Mouse (Mus musculus) CH12.LX (cell line): ENCODE data around the gene Ifitm1. TPM values are rescaled to one million over a fixed set of nuclear protein-coding genes. Genes with fewer than 3 reads are reported as not detected.

ENCODE experiments used
- DNase-seq: peaks from one replicate; pipeline ENCODE4 v3.0.0-alpha.2; 2013; ENCODE audit errors: extremely low read depth
- H3K27ac ChIP-seq: 2 replicates; pipeline ENCODE4 v1.5.1; 2012; ENCODE audit warnings: low read depth, mild to moderate bottlenecking, control low read depth, moderate library complexity; ENCODE audit not compliant: insufficient read depth
- H3K27me3 ChIP-seq: replicated peaks from 2 replicates; pipeline ENCODE3; 2012; ENCODE audit warnings: inconsistent platforms
- H3K36me3 ChIP-seq, 2 experiments: replicated peaks in 1 of 2; 2 replicates each; pipeline versions ENCODE3 to v1.6.1; 2012; ENCODE audit warnings: inconsistent platforms in 1 of 2, low read length in 1 of 2, mild to moderate bottlenecking in 1 of 2, mixed read lengths in 1 of 2, moderate library complexity in 1 of 2; ENCODE audit not compliant: control insufficient read depth in 1 of 2, insufficient read depth in 1 of 2
- H3K4me1 ChIP-seq, 2 experiments: 2 replicates each; pipeline ENCODE4 v1.6.1; 2012; ENCODE audit warnings: inconsistent platforms in 1 of 2, moderate library complexity in 1 of 2; ENCODE audit not compliant: insufficient read depth in 2 of 2, control insufficient read depth in 1 of 2
- H3K4me2 ChIP-seq: 2 replicates; pipeline ENCODE4 v1.6.1; 2012; ENCODE audit warnings: low read depth, mild to moderate bottlenecking, control low read depth; ENCODE audit not compliant: poor library complexity, insufficient read depth, severe bottlenecking
- H3K4me3 ChIP-seq, 3 experiments: fragments of 150-350 bp in 1 of 3; sonication (generic) in 1 of 3; replicated peaks in 1 of 3; 2 replicates each; pipeline versions ENCODE3 to v1.5.1; 2011 to 2012; ENCODE audit warnings: low read depth in 2 of 3, low read length in 2 of 3, mild to moderate bottlenecking in 2 of 3, moderate library complexity in 2 of 3, control low read depth in 1 of 3, improper control_type of control experiment in 1 of 3, inconsistent platforms in 1 of 3, mixed read lengths in 1 of 3; ENCODE audit not compliant: poor library complexity in 1 of 3
- H3K79me2 ChIP-seq: replicated peaks from 2 replicates; pipeline ENCODE4 v1.6.1; 2012; ENCODE audit warnings: mild to moderate bottlenecking, moderate library complexity; ENCODE audit not compliant: control insufficient read depth, poor library complexity, insufficient read depth, severe bottlenecking; ENCODE audit errors: extremely low read depth
- H3K9ac ChIP-seq: 2 replicates; pipeline ENCODE4 v1.6.1; 2012; ENCODE audit warnings: low read depth, mild to moderate bottlenecking, control low read depth, moderate library complexity; ENCODE audit not compliant: insufficient read depth
- H3K9me3 ChIP-seq: replicated peaks from 2 replicates; pipeline ENCODE3; 2012; ENCODE audit warnings: low read length, inconsistent platforms, mixed read lengths
- BHLHE40 ChIP-seq: IDR thresholded peaks from 2 replicates; pipeline ENCODE4 v1.6.1; 2011; ENCODE audit warnings: mild to moderate bottlenecking, low read depth, low read length, improper control_type of control experiment
- CHD1 ChIP-seq: IDR thresholded peaks from 2 replicates; pipeline ENCODE4 v1.6.1; 2012; ENCODE audit warnings: low read depth, low read length, improper control_type of control experiment, inconsistent platforms
- CHD2 ChIP-seq: IDR thresholded peaks from 2 replicates; pipeline ENCODE4 v1.6.1; 2011; ENCODE audit warnings: low read length, improper control_type of control experiment
- CTCF ChIP-seq, 2 experiments: IDR thresholded peaks in 1 of 2; conservative IDR thresholded peaks in 1 of 2; 2 replicates each; pipeline ENCODE4 v1.5.1; 2011 to 2012; ENCODE audit warnings: low read depth in 2 of 2, low read length in 2 of 2, improper control_type of control experiment in 1 of 2, inconsistent platforms in 1 of 2, mild to moderate bottlenecking in 1 of 2, moderate library complexity in 1 of 2
- E2F4 ChIP-seq: IDR thresholded peaks from 2 replicates; pipeline ENCODE4 v1.6.1; 2011; ENCODE audit warnings: low read depth, low read length, improper control_type of control experiment; ENCODE audit not compliant: insufficient replicate concordance
- ELF1 ChIP-seq: IDR thresholded peaks from 2 replicates; pipeline ENCODE4 v1.6.1; 2014; ENCODE audit warnings: low read depth, mild to moderate bottlenecking, inconsistent platforms, low read length, improper control_type of control experiment
- EP300 ChIP-seq: IDR thresholded peaks from 2 replicates; pipeline ENCODE4 v1.6.1; 2011; ENCODE audit warnings: low read length, improper control_type of control experiment
- ETS1 ChIP-seq: conservative IDR thresholded peaks from 2 replicates; pipeline ENCODE4 v1.6.1; 2012; ENCODE audit warnings: low read depth, mild to moderate bottlenecking, inconsistent platforms, low read length, improper control_type of control experiment, moderate library complexity
- GABPA ChIP-seq: IDR thresholded peaks from 2 replicates; pipeline ENCODE4 v1.6.1; 2012; ENCODE audit warnings: low read depth, low read length, improper control_type of control experiment, inconsistent platforms; ENCODE audit not compliant: insufficient replicate concordance
- HCFC1 ChIP-seq: IDR thresholded peaks from 2 replicates; pipeline ENCODE4 v1.6.1; 2012; ENCODE audit warnings: low read depth, mild to moderate bottlenecking, inconsistent platforms, low read length, improper control_type of control experiment
- IRF4 ChIP-seq: IDR thresholded peaks from 2 replicates; pipeline ENCODE4 v1.6.1; 2014; ENCODE audit warnings: low read depth, mild to moderate bottlenecking, inconsistent platforms, low read length, improper control_type of control experiment
- JUN ChIP-seq: IDR thresholded peaks from 2 replicates; pipeline ENCODE4 v1.6.1; 2011; ENCODE audit warnings: low read depth, mild to moderate bottlenecking, low read length, improper control_type of control experiment, moderate library complexity; ENCODE audit not compliant: insufficient read depth
- JUND ChIP-seq: conservative IDR thresholded peaks from 2 replicates; pipeline ENCODE4 v1.6.1; 2011; ENCODE audit warnings: low read depth, low read length, improper control_type of control experiment
- KAT2A ChIP-seq: IDR thresholded peaks from 2 replicates; pipeline ENCODE4 v1.6.1; 2012; ENCODE audit warnings: low read length, improper control_type of control experiment, inconsistent platforms; ENCODE audit not compliant: insufficient replicate concordance
- MAFK ChIP-seq: IDR thresholded peaks from 2 replicates; pipeline ENCODE4 v1.6.1; 2011; ENCODE audit warnings: low read length, improper control_type of control experiment; ENCODE audit not compliant: insufficient replicate concordance
- MAX ChIP-seq: IDR thresholded peaks from 2 replicates; pipeline ENCODE4 v1.6.1; 2011; ENCODE audit warnings: low read length, improper control_type of control experiment
- MAZ ChIP-seq: IDR thresholded peaks from 2 replicates; pipeline ENCODE4 v1.6.1; 2012; ENCODE audit warnings: low read depth, mild to moderate bottlenecking, inconsistent platforms, low read length, improper control_type of control experiment, moderate library complexity
- MEF2A ChIP-seq: IDR thresholded peaks from 2 replicates; pipeline ENCODE4 v1.6.1; 2014; ENCODE audit warnings: low read depth, mild to moderate bottlenecking, inconsistent platforms, low read length, improper control_type of control experiment, borderline replicate concordance
- MXI1 ChIP-seq: IDR thresholded peaks from 2 replicates; pipeline ENCODE4 v1.6.1; 2011; ENCODE audit warnings: mild to moderate bottlenecking, low read depth, low read length, improper control_type of control experiment
- MYC ChIP-seq: IDR thresholded peaks from 2 replicates; pipeline ENCODE4 v1.6.1; 2011; ENCODE audit warnings: low read depth, mild to moderate bottlenecking, improper control_type of control experiment, low read length
- NELFE ChIP-seq: IDR thresholded peaks from 2 replicates; pipeline ENCODE4 v1.6.1; 2011; ENCODE audit warnings: low read depth, low read length, improper control_type of control experiment
- NRF1 ChIP-seq: IDR thresholded peaks from 2 replicates; pipeline ENCODE4 v1.6.1; 2014; ENCODE audit warnings: low read depth, mild to moderate bottlenecking, inconsistent platforms, low read length, improper control_type of control experiment, moderate library complexity
- PAX5 ChIP-seq: IDR thresholded peaks from 2 replicates; pipeline ENCODE4 v1.6.1; 2012; ENCODE audit warnings: low read length, inconsistent platforms, mixed read lengths
- POLR2A ChIP-seq: IDR thresholded peaks from 2 replicates; pipeline ENCODE4 v1.6.1; 2011; ENCODE audit warnings: low read depth, mild to moderate bottlenecking, improper control_type of control experiment, low read length
- POLR2AphosphoS2 ChIP-seq: IDR thresholded peaks from 2 replicates; pipeline ENCODE4 v1.6.1; 2011; ENCODE audit warnings: low read depth, low read length, improper control_type of control experiment
- RAD21 ChIP-seq: IDR thresholded peaks from 2 replicates; pipeline ENCODE4 v1.6.1; 2011; ENCODE audit warnings: low read depth, mild to moderate bottlenecking, low read length, improper control_type of control experiment, moderate library complexity
- RCOR1 ChIP-seq: conservative IDR thresholded peaks from 2 replicates; pipeline ENCODE4 v1.6.1; 2012; ENCODE audit warnings: low read depth, mild to moderate bottlenecking, inconsistent platforms, low read length, improper control_type of control experiment
- SIN3A ChIP-seq: IDR thresholded peaks from 2 replicates; pipeline ENCODE4 v1.6.1; 2012; ENCODE audit warnings: low read length, improper control_type of control experiment, inconsistent platforms
- SMC3 ChIP-seq: IDR thresholded peaks from 2 replicates; pipeline ENCODE4 v1.6.1; 2011; ENCODE audit warnings: low read depth, low read length, improper control_type of control experiment
- TBP ChIP-seq: conservative IDR thresholded peaks from 2 replicates; pipeline ENCODE4 v1.6.1; 2011; ENCODE audit warnings: low read depth, low read length, improper control_type of control experiment
- TCF12 ChIP-seq: IDR thresholded peaks from 2 replicates; pipeline ENCODE4 v1.6.1; 2014; ENCODE audit warnings: low read depth, mild to moderate bottlenecking, inconsistent platforms, low read length, improper control_type of control experiment
- UBTF ChIP-seq: IDR thresholded peaks from 2 replicates; pipeline ENCODE4 v1.6.1; 2012; ENCODE audit warnings: low read depth, mild to moderate bottlenecking, inconsistent platforms, low read length, improper control_type of control experiment, moderate library complexity
- USF1 ChIP-seq: IDR thresholded peaks from 2 replicates; pipeline ENCODE4 v1.6.1; 2014; ENCODE audit warnings: low read depth, mild to moderate bottlenecking, inconsistent platforms, low read length, improper control_type of control experiment
- USF2 ChIP-seq: conservative IDR thresholded peaks from 2 replicates; pipeline ENCODE4 v1.6.1; 2011; ENCODE audit warnings: low read depth, low read length, improper control_type of control experiment
- ZC3H11A ChIP-seq: IDR thresholded peaks from 2 replicates; pipeline ENCODE4 v1.6.1; 2012; ENCODE audit warnings: low read depth, mild to moderate bottlenecking, inconsistent platforms, low read length, improper control_type of control experiment
- ZKSCAN1 ChIP-seq: IDR thresholded peaks from 2 replicates; pipeline ENCODE4 v1.6.1; 2012; ENCODE audit warnings: low read depth, inconsistent platforms, low read length, improper control_type of control experiment, borderline replicate concordance
- ZMIZ1 ChIP-seq: IDR thresholded peaks from 2 replicates; pipeline ENCODE4 v1.6.1; 2012; ENCODE audit warnings: low read depth, mild to moderate bottlenecking, inconsistent platforms, low read length, improper control_type of control experiment
- ZNF384 ChIP-seq: IDR thresholded peaks from 2 replicates; pipeline ENCODE4 v1.6.1; 2012; ENCODE audit warnings: low read depth, low read length, improper control_type of control experiment, inconsistent platforms
- dilution Hi-C: fragments of 300-500 bp; cut with MboI; formaldehyde crosslinking; loops from 2 replicates; pipeline ENCODE4 v1.14.3; 2020; ENCODE audit warnings: low sequenced_read_pairs; ENCODE audit not compliant: extremely low pct_unique_long_range_greater_than_20kb, extremely low pct_ligation_motif_present
- in situ Hi-C: fragments of 300-500 bp; cut with MboI; formaldehyde crosslinking; loops from 3 replicates; pipeline ENCODE4 v1.14.3; 2019; ENCODE audit warnings: low sequenced_read_pairs, low pct_ligation_motif_present, low pct_unique_long_range_greater_than_20kb, mixed read lengths
- polyA plus RNA-seq: library from polyadenylated mRNA; unstranded; fragments of >175 nt; gene quantifications from 2 replicates; pipeline ENCODE4 v1.2.1, GENCODE M21; 2012; ENCODE audit warnings: low read depth; ENCODE audit not compliant: insufficient read length
- total RNA-seq, 2 experiments: library from RNA; depleted of rRNA; stranded (reverse); fragments of 300-350 nt in 1 of 2; fragments of >200 nt in 1 of 2; gene quantifications; 2 replicates each; pipeline ENCODE4 v1.2.3; 2012 to 2014

Ifitm1 gene
- total and polyA plus RNA-seq, 3 experiments, result 14.8 to 55.5 (median 32.9) TPM

GRCm38 (mm10) chr7:140973396-140974165 lies 6.6 kb downstream of the Ifitm1 start:
- no peak for TF ChIP-seq PAX5
- TF ChIP-seq ZC3H11A, result no peak
- TF ChIP-seq KAT2A, result no peak
- TF ChIP-seq SMC3, result 0 out of 2 replicates have a peak, but pooled peaks have one; percentile 2
- no peak; the same call in none of the 2 replicates for TF ChIP-seq RAD21
- TF ChIP-seq HCFC1, result no peak
- no peak for TF ChIP-seq POLR2AphosphoS2
- TF ChIP-seq ETS1, result peak; percentile 73
- peak; percentile 95 for TF ChIP-seq BHLHE40
- TF ChIP-seq ELF1, result no peak
- no peak for TF ChIP-seq ZKSCAN1
- no peak for TF ChIP-seq SIN3A
- TF ChIP-seq JUN, result no peak
- TF ChIP-seq RCOR1, result 0 out of 2 replicates have a peak, but pooled peaks have one; percentile 26
- 0 out of 2 replicates have a peak, but pooled peaks have one; percentile 37 for TF ChIP-seq MAX
- TF ChIP-seq CHD2, result peak; percentile 68
- peak; percentile 65; the same call in 1 of the 2 replicates for TF ChIP-seq EP300
- TF ChIP-seq MXI1, result no peak
- TF ChIP-seq MEF2A, result peak; percentile 57; the same call in 1 of the 2 replicates
- TF ChIP-seq GABPA, result no peak
- TF ChIP-seq IRF4, result peak; percentile 77
- no peak for TF ChIP-seq CTCF (conservative IDR thresholded peaks at IDR 0.05 in 1 of 2, IDR thresholded peaks at IDR 0.05 in 1 of 2; ENCODE audit: low read depth in 2 of 2, low read length in 2 of 2)
- TF ChIP-seq ZNF384, result no peak
- peak; percentile 62; the same call in 1 of the 2 replicates for TF ChIP-seq TCF12
- no peak for TF ChIP-seq NELFE
- TF ChIP-seq CHD1, result no peak
- no peak for TF ChIP-seq MAFK
- TF ChIP-seq ZMIZ1, result no peak
- no peak for TF ChIP-seq UBTF
- no peak; the same call in 1 of the 2 replicates for TF ChIP-seq MAZ
- no peak for TF ChIP-seq USF1
- no peak for TF ChIP-seq NRF1
- no peak; the same call in 1 of the 2 replicates for TF ChIP-seq MYC
- no peak for TF ChIP-seq USF2
- 0 out of 2 replicates have a peak, but pooled peaks have one; percentile 33 for TF ChIP-seq TBP
- 0 out of 2 replicates have a peak, but pooled peaks have one; percentile 13 for TF ChIP-seq JUND
- peak; percentile 29; the same call in 1 of the 2 replicates for TF ChIP-seq POLR2A
- TF ChIP-seq E2F4, result no peak
- no peaks in the 10 kb centered on the region for H3K36me3 ChIP-seq
- DNase-seq, result peak; percentile 68
- H3K27me3 ChIP-seq, result no peaks in the 10 kb centered on the region
- H3K4me3 ChIP-seq, result no peak overlapping the region
- no peaks in the 10 kb centered on the region for H3K9me3 ChIP-seq
- H3K79me2 ChIP-seq, result no peaks in the 10 kb centered on the region
- dilution Hi-C loops (no loop called here), in situ Hi-C loops (no loop called here)
- H3K9ac ChIP-seq, result 0 out of 2 replicates have a peak overlapping the region, but pooled peaks have one; percentile 18
- peaks cover 13 to 63% of the 10 kb centered on the region in 2 experiments for H3K4me1 ChIP-seq
- peak overlapping the region; percentile 42; the same call in 1 of the 2 replicates for H3K4me2 ChIP-seq
- peak overlapping the region; percentile 56 for H3K27ac ChIP-seq
